In genomic region chr9:40798247-40798960, GRCm38 (mm10) we compare ENCODE assay signal across 9 mouse cellular contexts. TPM values are rescaled to one million over a fixed set of nuclear protein-coding genes. Genes with fewer than 3 reads are reported as not detected.
DNase-seq lines count a peak whose midpoint lies in the region; ATAC-seq and TF ChIP-seq lines count a peak whose summit lies in the region.
"Had no signal": no experiment of that assay in that cellular context is flagged by ENCODE, and none has a peak within 500 bp of the region (broad histone marks: within the 10 kb centered on the region; RNA-seq: fewer than 3 reads in every experiment).

No protein-coding gene starts in this region.

- H3K4me2 ChIP-seq in midbrain, embryonic 12.5 days (replicated peaks), result no peak overlapping the region
- H3K4me2 ChIP-seq in midbrain, embryonic 16.5 days (ENCODE audit: low read length), result no peak overlapping the region
- no peak overlapping the region for H3K4me2 ChIP-seq in intestine, embryonic 14.5 days (ENCODE audit: low read length)
- H3K4me2 ChIP-seq in neural tube, embryonic 15.5 days, result no peak overlapping the region

- TF ChIP-seq POLR2A in heart, adult 2 months (IDR thresholded peaks at IDR 0.05; ENCODE audit: insufficient read depth, low read depth, low read length), result no peak

- TF ChIP-seq CTCF in heart, adult 2 months (IDR thresholded peaks at IDR 0.05), result no peak

- no peak for DNase-seq in heart, adult 2 months
- no peak for DNase-seq in heart, postnatal 14 days
- no peak for DNase-seq in intestine, embryonic 14.5 days (ENCODE audit: low spot score)
- DNase-seq in left cerebral cortex, adult 11 months (ENCODE audit: low spot score), result no peak
- no peak for DNase-seq in cerebellum, postnatal 10 days
- DNase-seq: kidney, postnatal 4 days had no signal

- no peak overlapping the region for H3K4me3 ChIP-seq in heart, adult 2 months
- no peak overlapping the region for H3K4me3 ChIP-seq in midbrain, embryonic 12.5 days
- no peak overlapping the region for H3K4me3 ChIP-seq in midbrain, embryonic 16.5 days (ENCODE audit: low read depth, low read length)
- H3K4me3 ChIP-seq in intestine, embryonic 14.5 days (ENCODE audit: low read depth, low read length), result no peak overlapping the region
- no peak overlapping the region for H3K4me3 ChIP-seq in neural tube, embryonic 15.5 days (replicated peaks)

- no peaks in the 10 kb centered on the region for H3K27me3 ChIP-seq in heart, adult 2 months (ENCODE audit: control insufficient read depth, insufficient read depth, low read length)
- no peaks in the 10 kb centered on the region for H3K27me3 ChIP-seq in midbrain, embryonic 12.5 days
- H3K27me3 ChIP-seq in midbrain, embryonic 16.5 days (ENCODE audit: control insufficient read depth, insufficient read depth, low read depth, low read length), result no peaks in the 10 kb centered on the region
- H3K27me3 ChIP-seq in intestine, embryonic 14.5 days (replicated peaks; ENCODE audit: control insufficient read depth, insufficient read depth, low read length), result no peaks in the 10 kb centered on the region
- H3K27me3 ChIP-seq in neural tube, embryonic 15.5 days (replicated peaks), result no peaks in the 10 kb centered on the region

- no peaks in the 10 kb centered on the region for H3K9me3 ChIP-seq in midbrain, embryonic 12.5 days
- no peaks in the 10 kb centered on the region for H3K9me3 ChIP-seq in midbrain, embryonic 16.5 days (replicated peaks; ENCODE audit: control insufficient read depth, low read length, poor library complexity, severe bottlenecking)
- H3K9me3 ChIP-seq in intestine, embryonic 14.5 days (ENCODE audit: control insufficient read depth, low read length), result no peaks in the 10 kb centered on the region
- no peaks in the 10 kb centered on the region for H3K9me3 ChIP-seq in neural tube, embryonic 15.5 days (replicated peaks)

- intact Hi-C loops in heart, adult 2 months (cut with DNase I), result no loop called here
- intact Hi-C loops in heart, postnatal 14 days (cut with DNase I), result no loop called here

- no peak for ATAC-seq in midbrain, embryonic 12.5 days (ENCODE audit: low FRiP score, low read depth)
- ATAC-seq in midbrain, embryonic 16.5 days, result no peak
- ATAC-seq in intestine, embryonic 14.5 days (replicated peaks; ENCODE audit: low FRiP score, low TSS enrichment, low read depth), result no peak
- no peak for ATAC-seq in neural tube, embryonic 15.5 days (ENCODE audit: low FRiP score)

- peaks cover 8% of the 10 kb centered on the region for H3K36me3 ChIP-seq in heart, adult 2 months (ENCODE audit: control insufficient read depth, insufficient read depth, low read length)
- peaks cover 8% of the 10 kb centered on the region for H3K36me3 ChIP-seq in midbrain, embryonic 12.5 days
- H3K36me3 ChIP-seq in midbrain, embryonic 16.5 days (ENCODE audit: control insufficient read depth, insufficient read depth, low read length), result no peaks in the 10 kb centered on the region
- peaks cover 11% of the 10 kb centered on the region for H3K36me3 ChIP-seq in intestine, embryonic 14.5 days (ENCODE audit: control insufficient read depth, insufficient read depth, low read length)
- peaks cover 1% of the 10 kb centered on the region for H3K36me3 ChIP-seq in neural tube, embryonic 15.5 days

- H3K4me1 ChIP-seq in heart, adult 2 months (ENCODE audit: control insufficient read depth, insufficient read depth, low read length), result peaks cover 7% of the 10 kb centered on the region
- H3K4me1 ChIP-seq in midbrain, embryonic 12.5 days, result peaks cover 11% of the 10 kb centered on the region
- peaks cover 2% of the 10 kb centered on the region; the same call in 1 of the 2 replicates for H3K4me1 ChIP-seq in midbrain, embryonic 16.5 days (ENCODE audit: control insufficient read depth, insufficient read depth, low read length)
- H3K4me1 ChIP-seq in intestine, embryonic 14.5 days (replicated peaks; ENCODE audit: control insufficient read depth, insufficient read depth, low read length), result peaks cover 17% of the 10 kb centered on the region
- H3K4me1 ChIP-seq in neural tube, embryonic 15.5 days, result peaks cover 10% of the 10 kb centered on the region

- 0 out of 2 replicates have a peak, but pooled peaks have one; percentile 18 for TF ChIP-seq EP300 in heart, adult 2 months (IDR thresholded peaks at IDR 0.05; ENCODE audit: insufficient read depth, low read depth, low read length)

- peak overlapping the region; percentile 97 for H3K27ac ChIP-seq in heart, adult 2 months
- peak overlapping the region; percentile 99; the same call in 1 of the 2 replicates for H3K27ac ChIP-seq in midbrain, embryonic 12.5 days (replicated peaks)
- no peak overlapping the region for H3K27ac ChIP-seq in midbrain, embryonic 16.5 days (ENCODE audit: low read length)
- H3K27ac ChIP-seq in intestine, embryonic 14.5 days (ENCODE audit: low read depth), result peak overlapping the region; percentile 22; the same call in 1 of the 2 replicates
- peak overlapping the region; percentile 99; the same call in 1 of the 2 replicates for H3K27ac ChIP-seq in neural tube, embryonic 15.5 days (replicated peaks)

- 79% methylated on average over 9 of the region's 9 CpGs for WGBS in heart, adult 2 months
- WGBS in midbrain, embryonic 12.5 days, result 70% methylated on average over 9 of the region's 9 CpGs
- 73% methylated on average over 9 of the region's 9 CpGs for WGBS in midbrain, embryonic 16.5 days
- 71% methylated on average over 9 of the region's 9 CpGs for WGBS in intestine, embryonic 14.5 days
- WGBS in neural tube, embryonic 15.5 days, result 81% methylated on average over 9 of the region's 9 CpGs

- H3K79me2 ChIP-seq in heart, adult 2 months (replicated peaks; ENCODE audit: control insufficient read depth, insufficient read depth, low read length), result no peaks in the 10 kb centered on the region

- no peak overlapping the region for H3K9ac ChIP-seq in heart, adult 2 months (ENCODE audit: low read depth, low read length)
- H3K9ac ChIP-seq in midbrain, embryonic 12.5 days (replicated peaks), result no peak overlapping the region; the same call in 1 of the 2 replicates
- no peak overlapping the region for H3K9ac ChIP-seq in midbrain, embryonic 16.5 days (ENCODE audit: low read depth, low read length)
- no peak overlapping the region for H3K9ac ChIP-seq in intestine, embryonic 14.5 days (ENCODE audit: low read length)
- no peak overlapping the region for H3K9ac ChIP-seq in neural tube, embryonic 15.5 days (replicated peaks)

RNA-seq across cellular contexts. Expression of gene Hspa8, which starts 2.4 kb away (rescaled TPM):
- 1,000 to 10,000 TPM; 1,540 to 1,554 TPM for total RNA-seq in heart, adult 2 months (2021)
- 2,007 and 3,319 TPM in 2 replicates for polyA plus RNA-seq in heart, adult 2 months (2012; rRNA removed)
- 1,000 to 10,000 TPM; 1,048 to 1,357 TPM for total RNA-seq in heart, postnatal 14 days (2021)
- 2,718 and 2,773 TPM in 2 replicates for polyA plus RNA-seq in midbrain, embryonic 12.5 days (2016; fragmentation: Nextera tagmentation; extraction: Ambion mirVana)
- polyA plus RNA-seq in midbrain, embryonic 16.5 days (2015; fragmentation: Nextera tagmentation; extraction: Ambion mirVana), result 3,317 and 3,489 TPM in 2 replicates
- polyA plus RNA-seq in intestine, embryonic 14.5 days (2014; fragmentation: Nextera tagmentation; extraction: Ambion mirVana), result 2,647 and 2,698 TPM in 2 replicates
- 3,055 and 3,120 TPM in 2 replicates for polyA plus RNA-seq in neural tube, embryonic 15.5 days (2015; fragmentation: Nextera tagmentation; extraction: Ambion mirVana)
